Mouse (Mus musculus): ENCODE results near the gene Adrm1. TPM values are rescaled to one million over a fixed set of nuclear protein-coding genes. Genes with fewer than 3 reads are reported as not detected.

Adrm1 gene
- polyA plus RNA-seq (2012) = 702 and 833 TPM in 2 replicates

DNA sequence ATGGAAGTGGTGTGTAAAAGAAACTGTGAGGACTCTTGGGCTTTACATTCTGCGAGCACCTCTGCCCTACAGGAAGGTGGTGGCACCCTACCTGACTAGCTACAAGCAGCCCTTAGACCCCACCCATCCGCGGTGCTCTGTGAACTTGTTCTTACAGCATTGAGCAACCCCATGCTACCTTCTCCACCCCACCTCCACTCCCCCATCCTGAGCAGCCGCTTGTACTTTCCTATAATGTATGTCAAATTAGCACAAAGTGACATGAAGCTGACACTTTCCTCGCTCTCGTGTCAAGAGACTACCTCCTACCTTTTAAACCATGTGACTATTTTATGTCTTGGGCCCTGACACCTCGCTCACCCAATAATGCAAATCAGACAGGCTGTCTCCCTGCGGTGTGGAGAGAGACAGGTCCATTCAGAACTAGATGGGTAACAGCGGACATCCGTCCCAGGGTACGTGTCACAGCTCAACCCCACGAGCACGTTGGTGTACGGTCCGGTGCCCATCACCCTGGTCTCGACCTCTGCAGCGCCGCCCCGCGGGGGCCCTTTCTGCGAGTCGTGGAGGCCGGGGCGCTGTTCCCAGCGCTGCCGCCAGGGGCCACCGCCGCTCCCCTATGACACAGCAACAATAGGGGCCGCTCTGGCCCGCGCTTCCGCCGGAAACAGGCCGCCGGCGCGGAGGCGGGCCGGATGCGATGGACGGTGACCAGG, at the start of gene Adrm1:
Gene Adrm1 (plus strand): TSS at position 680 of the 716 bp plus-strand sequence.
- no peak for TF ChIP-seq GATA1 (IDR thresholded peaks at IDR 0.05; ENCODE audit: low read length)

DNA sequence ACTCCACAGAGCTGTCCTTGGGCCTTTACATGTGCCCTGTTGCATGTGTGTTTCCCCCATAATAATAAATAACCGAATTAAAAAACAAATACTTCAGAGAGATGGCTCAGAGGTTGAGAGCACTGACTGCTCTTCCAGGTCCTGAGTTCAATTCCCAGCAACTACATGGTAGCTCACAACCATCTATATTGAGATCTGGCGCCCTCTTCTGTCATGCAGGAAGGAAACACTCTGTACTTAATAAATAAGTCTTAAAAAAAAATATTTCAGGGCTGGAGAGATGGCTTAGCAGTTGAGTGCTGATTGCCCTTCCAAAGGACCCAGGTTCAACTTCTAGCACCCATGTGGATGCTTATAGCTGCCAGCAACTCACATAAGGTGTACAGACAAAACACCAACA, 47.1 kb upstream of the Adrm1 start:
- TF ChIP-seq GATA1 (IDR thresholded peaks at IDR 0.05; ENCODE audit: low read length) = no peak

DNA sequence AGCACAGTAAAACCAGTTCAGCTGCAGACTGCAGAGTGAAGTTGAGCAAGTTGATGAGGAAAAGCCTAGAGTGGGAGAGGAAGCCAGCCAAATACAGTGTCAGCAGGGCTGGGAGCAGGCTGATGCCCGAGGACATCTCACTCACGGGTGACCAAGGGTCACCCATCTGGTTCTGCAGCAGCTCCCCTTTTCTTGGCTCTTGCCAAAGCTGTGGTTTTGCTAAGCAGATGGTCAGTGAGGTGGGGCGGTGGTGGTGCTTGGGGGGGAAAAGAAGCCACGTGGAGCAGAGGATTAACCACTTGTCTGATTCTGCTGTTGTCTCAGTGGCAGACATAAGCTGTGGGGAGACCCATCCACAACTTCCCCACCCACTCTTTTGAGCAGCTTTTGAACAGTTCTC, 45.1 kb upstream of the Adrm1 start:
- TF ChIP-seq GATA1 (IDR thresholded peaks at IDR 0.05; ENCODE audit: low read length) = no peak

DNA sequence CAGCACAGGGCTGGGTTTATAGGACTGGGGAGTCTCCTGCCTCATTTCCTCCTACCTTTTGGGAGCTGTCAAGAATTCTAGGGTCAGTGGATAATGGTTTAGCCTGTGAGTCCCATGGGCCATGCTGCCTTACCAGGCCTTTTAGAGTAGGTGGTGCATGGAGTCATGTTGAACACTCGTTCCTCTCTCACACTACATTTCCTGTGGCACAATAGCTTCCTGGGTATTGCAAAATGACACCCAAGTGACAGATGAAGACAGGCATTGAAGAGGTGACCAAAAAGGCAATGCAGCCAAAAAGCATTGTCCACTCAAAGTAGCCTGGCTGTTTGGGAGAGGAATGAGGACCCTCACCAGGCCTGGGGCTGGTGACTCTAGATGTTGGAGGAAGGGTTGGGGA, 43.6 kb upstream of the Adrm1 start:
- TF ChIP-seq GATA1 (IDR thresholded peaks at IDR 0.05; ENCODE audit: low read length) = no peak

DNA sequence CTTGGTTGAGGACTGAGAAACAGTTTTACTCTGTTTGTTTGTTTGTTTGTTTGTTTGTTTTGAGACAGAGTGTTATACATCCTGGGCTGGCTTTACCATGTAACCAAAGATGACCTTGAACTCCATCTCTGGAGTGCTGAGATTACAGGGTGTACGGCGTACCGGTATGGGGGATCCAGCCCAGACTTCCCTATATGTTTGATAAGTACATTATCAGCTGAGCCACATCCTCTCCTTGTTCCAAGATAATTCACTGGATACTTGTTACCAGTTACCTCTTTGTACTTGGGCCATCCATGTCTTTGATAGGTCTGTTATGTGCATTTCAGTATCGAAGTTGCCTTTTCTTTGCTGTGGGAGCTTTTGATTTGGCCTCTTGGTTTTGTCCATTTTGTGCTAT, 38.1 kb upstream of the Adrm1 start:
- no peak for TF ChIP-seq GATA1 (IDR thresholded peaks at IDR 0.05; ENCODE audit: low read length)

DNA sequence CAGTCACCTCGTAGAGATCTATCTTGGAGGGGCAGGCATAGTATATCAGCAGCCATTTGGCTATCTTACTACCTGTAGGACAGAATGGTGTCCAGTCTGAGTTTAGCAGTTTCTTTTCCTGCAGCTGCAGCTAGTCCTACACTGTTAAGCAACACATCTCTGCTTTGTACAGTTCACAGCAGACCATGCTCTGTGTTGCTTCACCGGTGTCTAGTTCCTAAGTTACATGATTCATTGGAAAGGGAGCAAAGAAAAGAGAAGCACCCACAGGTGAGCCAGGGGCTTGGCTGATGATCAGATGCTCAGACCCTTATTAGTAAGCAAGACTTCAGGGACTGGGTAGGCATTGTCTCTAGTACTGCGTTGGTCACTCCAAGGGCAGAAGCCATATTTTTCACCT, 37.4 kb upstream of the Adrm1 start:
- TF ChIP-seq GATA1 (IDR thresholded peaks at IDR 0.05; ENCODE audit: low read length) = no peak

DNA sequence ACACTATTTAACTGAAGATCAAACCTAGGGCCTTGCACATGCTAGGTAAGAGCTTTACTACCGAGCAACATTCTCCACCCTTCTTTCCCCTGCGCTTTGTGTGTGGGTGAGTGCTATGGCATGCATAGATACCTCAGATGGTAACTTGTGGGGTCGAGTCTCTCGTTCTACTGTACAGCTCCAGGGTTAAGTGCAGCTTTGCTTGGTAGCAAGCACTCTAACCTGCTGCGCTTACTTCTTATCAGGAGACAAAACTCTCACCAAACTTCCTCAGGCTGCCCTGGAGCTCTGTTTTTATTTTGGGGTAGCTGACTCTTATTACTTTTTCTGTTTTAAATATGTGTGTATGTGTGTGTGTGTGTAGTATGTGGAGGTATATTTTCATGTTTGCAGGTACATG, 35.9 kb upstream of the Adrm1 start:
- no peak for TF ChIP-seq GATA1 (IDR thresholded peaks at IDR 0.05; ENCODE audit: low read length)

DNA sequence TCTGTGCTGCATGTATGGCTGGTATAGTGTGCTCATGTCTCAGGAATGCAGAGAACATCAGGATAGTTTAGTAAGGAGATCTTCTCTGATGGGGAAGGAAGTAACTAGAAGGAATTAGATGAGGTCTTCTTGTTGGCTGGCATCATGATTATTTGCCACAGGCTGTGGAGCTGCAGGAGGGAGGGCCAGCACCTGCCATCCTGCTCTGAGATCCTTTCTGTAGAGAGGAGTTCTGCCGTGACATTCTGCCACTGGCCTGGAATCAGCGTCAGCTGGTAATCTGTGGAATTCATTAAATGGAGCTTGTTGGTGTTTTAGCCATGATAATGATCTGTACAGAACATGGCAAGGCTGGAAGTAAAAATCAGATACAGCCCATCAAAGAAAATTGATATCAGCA, 25.2 kb upstream of the Adrm1 start:
- TF ChIP-seq GATA1 (IDR thresholded peaks at IDR 0.05; ENCODE audit: low read length) = no peak

DNA sequence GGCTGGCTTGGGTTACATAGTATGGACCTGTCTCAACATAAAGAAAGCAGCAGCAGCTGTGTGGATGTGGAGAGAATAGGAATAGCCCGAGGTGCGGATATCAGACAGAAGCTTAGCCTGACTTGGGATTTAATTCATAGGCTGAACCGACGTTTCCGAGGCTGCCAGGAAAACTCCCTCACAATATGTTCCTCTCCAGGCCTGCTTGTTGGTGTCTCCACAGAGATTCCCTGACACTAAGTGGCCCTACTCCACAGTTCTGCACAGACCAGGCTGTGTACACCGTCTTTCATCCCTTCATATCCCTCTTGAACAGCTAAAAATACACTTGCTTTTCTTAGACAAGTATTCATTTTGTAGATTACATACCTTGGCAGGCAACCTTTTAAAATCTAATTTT, 23.9 kb upstream of the Adrm1 start:
- TF ChIP-seq GATA1 (IDR thresholded peaks at IDR 0.05; ENCODE audit: low read length) = no peak

DNA sequence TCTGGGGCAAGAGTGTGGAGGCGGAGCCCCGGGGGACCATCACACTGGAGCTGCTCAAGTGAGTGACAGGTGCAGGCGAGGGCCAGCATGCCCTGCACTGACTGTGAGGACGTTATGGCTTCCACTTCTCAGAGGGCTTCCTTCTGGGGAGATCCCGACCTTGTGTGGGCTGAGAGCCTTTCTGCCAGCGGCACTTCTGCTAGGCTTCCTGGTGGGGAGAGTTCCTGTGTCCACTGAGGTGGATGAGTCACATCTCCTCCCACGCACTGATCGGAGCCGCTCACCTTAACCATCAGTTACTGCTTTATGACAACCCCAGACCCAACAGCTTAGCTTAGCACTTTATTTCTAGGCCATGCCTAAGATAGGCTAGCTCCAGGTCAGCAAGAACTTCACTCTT, 22.7 kb upstream of the Adrm1 start:
- TF ChIP-seq GATA1 (IDR thresholded peaks at IDR 0.05; ENCODE audit: low read length) = no peak

DNA sequence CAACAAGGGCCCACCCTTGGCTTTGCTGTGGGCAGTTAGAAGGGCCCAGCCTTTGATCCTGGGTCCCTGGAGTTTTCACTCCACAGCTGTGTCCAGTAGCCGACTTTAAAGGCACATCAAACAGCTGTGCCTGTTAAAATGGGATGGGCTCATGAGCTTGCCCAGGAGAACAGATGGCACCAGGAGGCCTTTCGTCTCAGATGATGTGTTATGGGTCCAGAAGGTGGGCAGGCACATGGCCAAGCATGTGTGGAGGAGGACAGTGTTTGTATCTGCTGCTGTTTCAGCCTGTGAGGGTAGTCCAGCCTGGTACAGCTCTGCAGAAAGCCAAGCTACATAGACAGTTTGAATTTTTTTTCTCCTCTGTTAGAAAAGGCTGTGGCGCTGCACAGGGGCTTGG, 16.5 kb upstream of the Adrm1 start:
- no peak for TF ChIP-seq GATA1 (IDR thresholded peaks at IDR 0.05; ENCODE audit: low read length)

DNA sequence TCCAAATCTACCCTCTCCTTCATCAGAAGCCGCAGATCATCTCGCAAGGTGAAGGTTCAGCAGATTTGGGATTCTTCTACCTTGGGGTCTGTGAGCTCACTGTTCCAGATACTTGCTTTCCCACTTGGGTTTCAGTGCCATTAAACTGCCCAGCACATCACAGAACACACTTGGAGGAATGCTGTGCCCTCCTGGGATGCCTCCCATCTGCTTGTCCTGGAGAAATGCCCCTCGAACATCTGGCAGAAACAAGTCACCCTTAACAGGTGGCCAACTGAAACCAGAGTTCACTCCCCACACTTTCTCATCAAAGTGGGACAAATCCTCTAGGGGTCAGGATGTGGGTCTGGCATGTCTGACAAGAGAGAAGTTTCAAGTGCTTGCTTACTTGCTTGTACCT, 12.7 kb upstream of the Adrm1 start:
- no peak for TF ChIP-seq GATA1 (IDR thresholded peaks at IDR 0.05; ENCODE audit: low read length)

DNA sequence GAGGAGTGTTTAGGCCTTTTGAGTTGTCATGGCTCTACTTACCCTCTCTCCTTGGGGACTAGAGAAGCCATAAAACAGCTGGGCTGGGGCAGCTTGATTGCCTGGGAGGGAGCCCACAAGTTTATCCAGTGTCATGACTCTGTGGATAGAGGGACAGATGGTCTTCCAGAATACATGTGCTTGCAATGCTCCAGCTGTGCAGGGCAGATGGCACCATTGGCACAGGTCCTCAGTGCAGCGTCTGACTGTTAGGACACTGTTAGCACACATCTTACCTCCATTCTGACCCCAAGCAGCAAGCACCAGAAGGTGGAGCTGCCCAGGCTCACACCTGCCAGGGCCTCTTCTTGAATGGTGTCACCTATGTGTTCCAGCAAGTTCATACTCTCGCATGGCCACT, 5.4 kb upstream of the Adrm1 start:
- no peak for TF ChIP-seq GATA1 (IDR thresholded peaks at IDR 0.05; ENCODE audit: low read length)

DNA sequence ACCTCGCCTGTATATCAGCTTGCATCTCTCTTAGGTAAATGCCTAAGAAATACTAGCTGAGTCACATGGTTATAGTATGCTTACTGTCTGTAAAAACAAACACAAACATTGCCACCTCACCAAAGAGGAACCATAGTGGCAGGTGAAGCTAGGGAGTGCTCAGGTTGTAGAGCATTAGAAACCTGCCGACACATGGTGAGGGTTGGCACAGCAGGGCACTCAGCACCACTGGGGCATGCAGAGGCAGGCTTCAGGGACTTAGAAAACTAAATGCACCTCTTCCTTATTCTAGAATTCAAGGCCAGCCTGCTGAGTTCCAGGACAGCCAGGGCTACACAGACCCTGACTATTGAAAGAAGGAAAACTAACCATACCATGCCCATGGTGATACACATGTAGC, 4.4 kb upstream of the Adrm1 start:
- TF ChIP-seq GATA1 (IDR thresholded peaks at IDR 0.05; ENCODE audit: low read length) = no peak

DNA sequence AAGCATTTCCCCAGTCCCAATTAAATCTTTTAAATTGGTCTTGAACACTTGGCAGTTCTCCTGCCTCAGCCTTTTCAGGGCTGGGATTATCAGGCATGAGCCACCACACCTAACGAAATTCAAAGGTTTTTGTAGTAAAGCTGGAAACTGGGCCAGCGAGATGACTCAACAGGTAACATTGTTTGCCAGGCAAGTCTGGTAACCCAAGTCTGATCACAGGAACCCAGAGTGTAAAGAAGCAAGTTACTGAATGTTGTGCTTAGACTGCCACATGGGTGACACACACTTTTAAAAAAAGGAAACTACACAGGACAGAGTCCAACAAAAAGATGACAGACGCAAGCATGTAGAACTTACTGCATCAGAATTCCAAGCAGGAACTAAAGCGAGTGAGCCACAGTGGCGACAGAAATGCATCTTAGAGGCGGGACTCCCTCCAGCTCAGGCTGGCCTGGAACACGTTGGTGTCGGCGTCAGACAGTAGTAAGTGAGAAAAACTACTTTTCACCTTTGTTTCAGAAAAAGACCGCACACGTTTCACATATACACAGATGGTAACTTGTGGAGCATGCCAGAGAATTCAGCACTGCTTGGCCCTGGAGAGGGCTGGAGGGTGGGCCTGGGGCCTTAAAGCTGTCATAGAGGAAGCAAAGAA, 1.0 kb upstream of the Adrm1 start:
- TF ChIP-seq GATA1 (IDR thresholded peaks at IDR 0.05; ENCODE audit: low read length) = no peak

DNA sequence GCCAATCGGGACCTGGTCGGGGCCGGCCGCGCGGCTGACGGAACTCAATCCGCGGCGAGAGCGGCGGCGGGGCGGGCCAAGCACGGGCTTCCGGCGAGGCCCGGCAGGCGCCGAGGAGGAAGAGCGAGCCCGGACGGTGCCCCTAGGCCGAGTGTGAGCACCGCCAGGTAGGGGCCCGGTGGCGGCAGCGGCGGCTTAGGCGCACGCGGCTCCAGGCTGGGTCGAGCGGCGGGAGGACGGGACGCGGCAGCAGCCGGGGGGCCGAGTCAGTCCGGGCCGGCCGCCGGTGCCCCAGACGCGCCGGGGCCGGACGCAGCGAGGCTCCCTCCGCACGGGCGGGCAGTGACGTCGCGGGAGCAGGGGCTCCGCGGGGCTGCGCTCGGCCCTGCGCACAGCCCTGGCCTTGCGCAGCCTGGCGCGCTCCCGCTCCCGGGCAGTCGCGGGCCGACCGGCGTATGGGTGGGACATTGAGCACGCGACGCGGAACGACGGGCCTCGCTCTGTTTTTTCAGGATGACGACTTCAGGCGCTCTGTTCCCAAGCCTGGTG, 311 bp downstream of the Adrm1 start:
- no peak for TF ChIP-seq GATA1 (IDR thresholded peaks at IDR 0.05; ENCODE audit: low read length)

DNA sequence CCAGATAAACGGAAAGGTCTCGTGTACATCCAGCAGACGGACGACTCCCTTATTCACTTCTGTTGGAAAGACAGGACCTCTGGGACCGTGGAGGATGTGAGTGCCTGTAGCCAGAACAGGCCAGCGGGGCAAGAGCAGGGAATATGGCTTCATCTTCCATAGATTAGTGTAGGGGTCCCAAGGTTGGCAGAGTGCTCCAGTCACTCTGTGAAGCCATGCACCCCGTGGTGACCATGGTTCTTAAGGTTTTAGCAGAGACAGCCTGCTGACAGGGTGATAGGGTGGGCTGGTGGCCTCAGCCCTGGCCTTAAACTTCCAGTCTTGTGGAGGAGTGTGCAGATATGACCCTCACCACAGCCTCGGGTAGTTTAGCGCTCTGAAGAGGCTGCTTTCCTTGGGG, 867 bp downstream of the Adrm1 start:
- TF ChIP-seq GATA1 (IDR thresholded peaks at IDR 0.05; ENCODE audit: low read length) = no peak

All from G1E-ER4 (cell line).